Mouse (Mus musculus) frontal cortex, postnatal 10 days (tissue): ENCODE measurements around the gene Ncor2.

Source experiments
- DNase-seq, 2 experiments: peaks; one replicate each; pipeline ENCODE4 v3.0.0; 2022; ENCODE audit warnings: low spot score in 2 of 2, mixed read lengths in 1 of 2

Ncor2 gene

DNA sequence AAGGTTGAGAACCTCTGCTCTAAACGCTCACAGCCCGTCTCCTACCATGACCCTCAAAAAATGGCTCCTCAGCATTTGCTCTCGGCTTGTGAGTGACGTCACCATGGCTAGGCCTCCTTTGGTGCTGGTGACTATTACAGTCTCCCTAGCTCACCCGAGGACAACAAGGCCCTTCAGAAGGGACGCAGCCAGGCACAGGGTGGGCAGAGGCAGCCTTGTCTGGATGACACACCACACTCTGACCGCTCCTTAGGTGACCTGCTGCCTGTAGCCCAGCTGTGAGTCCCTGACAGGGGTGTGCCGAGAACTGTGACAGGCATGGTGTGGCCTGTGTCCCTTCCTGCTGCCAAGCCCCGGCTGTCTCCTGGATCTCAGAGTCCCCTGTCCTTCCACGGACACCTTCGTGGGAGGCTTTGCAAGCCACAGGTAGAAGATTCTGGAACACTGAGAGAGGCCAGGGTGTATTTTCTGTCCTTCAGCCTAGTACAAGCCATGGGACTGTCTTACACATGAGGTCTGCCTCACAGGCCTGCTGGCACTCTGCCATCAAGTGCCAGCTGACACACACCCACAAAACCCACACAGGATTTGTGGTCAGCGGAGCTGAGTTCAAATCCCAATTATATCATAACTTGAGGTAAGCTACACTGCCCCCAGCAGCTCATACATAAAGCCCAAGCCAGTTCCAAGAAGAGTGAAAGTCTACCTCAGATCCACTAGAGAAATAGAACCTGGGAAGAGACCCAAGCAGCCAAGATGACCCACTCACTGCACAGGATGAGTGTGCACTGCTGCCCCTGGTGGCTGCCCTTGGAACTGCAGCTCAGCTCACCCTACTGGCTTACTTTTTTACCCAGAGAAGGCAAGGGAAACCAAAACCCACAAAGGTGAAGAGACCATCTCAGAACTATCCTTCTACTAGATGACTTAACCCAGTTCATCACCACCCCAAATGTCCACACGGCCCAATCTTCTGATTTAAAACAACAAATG, 112.2 kb downstream of the Ncor2 start:
- DNase-seq, result peak in 1 of 2 experiments; percentile 64

DNA sequence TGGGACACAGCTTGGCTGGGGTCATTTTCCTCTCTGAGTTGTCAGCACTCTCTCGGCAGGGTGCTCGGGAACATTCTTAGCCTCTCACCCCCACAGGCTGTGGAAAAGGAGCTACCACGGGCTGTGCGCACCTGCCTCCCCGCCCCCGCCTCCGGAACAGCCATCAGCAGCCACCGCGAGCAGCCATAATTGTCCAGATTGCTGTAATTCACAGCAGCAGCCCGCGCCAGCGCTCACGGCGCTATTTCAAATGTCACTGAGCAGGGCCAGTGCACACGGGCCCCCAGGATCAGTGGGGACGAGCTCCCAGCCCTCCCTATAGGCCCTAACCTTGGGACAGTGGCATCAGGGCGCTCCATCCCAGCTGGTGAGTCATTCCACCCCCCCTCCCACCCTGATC, 116.0 kb downstream of the Ncor2 start:
- no peak for DNase-seq

DNA sequence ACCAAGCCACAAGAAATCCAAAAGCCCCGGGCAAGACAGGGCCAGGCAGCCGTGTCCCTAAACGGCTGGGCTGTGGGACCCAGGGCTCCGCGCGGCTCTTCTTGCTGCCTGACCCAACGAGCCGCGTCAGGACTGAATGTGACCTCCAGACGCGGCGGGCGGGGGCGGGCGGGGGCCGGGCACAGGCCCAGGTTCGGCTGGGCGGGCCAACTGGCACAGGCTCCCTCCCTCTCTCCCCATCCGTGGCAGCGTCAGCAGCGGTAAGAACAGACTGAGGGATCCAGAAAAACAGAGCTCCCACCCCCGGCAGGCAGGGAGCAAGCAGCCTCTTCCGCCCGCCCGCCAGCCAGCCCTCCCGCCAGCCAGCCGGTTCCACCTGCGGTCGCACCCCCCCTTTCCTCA, 120.8 kb downstream of the Ncor2 start:
- DNase-seq, result peak; percentile 66 to 72

DNA sequence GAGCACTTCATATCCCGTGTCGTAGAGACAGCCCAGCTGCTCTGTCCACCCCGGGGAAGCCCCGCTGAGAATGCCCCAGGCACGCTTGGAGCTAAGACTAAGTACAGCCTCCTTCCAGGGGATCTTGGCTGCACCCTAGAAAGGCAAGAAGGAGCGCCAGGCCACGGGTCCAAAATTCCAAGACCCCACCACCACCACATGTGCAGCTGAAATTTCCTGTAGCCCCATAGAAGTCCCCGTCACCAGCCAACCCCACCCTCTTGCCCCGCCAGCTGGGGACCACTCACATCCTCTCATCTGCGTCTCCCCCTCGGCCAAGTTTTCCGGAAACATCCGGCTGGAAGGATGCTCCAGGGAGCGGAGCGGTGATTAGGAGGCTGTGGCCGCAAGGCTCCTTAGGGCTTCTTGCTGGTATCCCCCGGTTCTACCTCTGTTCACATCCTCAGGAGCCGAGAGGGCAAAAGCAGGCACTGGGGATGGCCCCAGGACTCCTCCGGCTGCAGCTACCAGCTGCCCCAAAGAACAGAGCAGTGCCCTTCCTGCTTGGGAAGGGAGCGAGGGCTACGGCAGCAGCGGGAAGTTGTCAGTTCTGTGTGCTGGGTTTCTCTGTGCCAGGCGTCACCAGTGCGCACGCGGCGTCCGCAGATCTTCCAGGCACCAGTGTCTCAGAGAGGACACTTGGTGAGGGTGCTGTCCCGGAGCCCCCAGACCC, 121.3 kb downstream of the Ncor2 start:
- no peak for DNase-seq

DNA sequence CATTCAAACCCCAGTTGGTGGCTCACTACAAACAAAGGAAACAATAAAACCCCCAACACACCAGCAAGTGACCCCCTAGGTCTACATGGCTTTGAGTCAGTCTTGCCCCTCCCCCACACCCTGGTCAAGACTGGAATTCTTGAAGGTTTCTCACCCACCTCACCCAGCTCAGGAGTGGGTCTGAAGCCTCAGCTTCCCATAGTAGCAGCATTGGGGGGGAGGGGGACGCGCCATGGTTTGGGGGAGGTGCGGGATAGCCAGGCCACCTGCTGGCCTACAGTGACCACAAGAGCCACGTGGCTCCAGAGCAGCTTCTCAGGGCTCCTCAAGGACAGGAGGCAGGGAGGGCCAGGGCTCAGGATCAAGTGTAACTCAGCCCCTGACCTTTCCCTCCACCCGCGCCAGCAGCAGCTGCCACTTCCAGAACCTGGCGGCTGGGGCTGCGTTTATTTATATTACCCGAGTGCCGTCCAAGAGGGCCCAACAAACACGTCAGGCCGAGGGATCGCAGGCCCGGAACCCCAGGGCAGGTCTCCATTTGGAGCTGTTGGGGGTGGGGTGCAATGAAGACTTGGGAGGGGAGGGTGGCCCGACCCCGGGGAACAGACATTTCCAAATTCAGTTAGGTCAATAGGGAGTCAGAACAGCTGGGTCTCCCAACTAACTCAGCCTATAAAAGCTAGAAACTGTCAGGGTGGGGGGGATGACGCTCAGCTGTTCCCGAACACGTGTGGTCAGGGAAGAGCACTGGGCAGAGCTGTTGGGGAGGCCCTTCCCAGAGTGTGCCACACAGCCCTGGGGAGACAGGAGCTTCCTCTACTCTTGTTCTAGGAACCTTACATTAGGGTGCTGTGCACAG, 122.1 kb downstream of the Ncor2 start:
- no peak for DNase-seq

DNA sequence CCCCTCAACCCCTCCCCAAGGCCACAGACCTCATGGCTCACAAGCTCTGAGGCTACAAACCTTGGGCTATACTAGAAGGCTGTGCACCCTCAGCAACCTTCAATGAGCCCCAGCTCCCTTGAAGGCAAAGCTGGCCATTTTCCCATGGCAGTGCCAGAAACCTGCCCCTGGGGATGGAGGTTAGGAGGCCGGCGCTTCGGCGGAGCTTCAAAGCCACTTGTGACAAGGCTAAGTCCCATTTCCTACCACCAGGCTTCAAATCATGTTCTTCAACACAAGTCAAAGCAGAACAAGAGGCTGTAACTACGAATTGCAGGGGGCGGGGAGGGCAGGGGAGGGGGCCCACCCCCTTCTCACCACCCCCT, 122.7 kb downstream of the Ncor2 start:
- no peak for DNase-seq

DNA sequence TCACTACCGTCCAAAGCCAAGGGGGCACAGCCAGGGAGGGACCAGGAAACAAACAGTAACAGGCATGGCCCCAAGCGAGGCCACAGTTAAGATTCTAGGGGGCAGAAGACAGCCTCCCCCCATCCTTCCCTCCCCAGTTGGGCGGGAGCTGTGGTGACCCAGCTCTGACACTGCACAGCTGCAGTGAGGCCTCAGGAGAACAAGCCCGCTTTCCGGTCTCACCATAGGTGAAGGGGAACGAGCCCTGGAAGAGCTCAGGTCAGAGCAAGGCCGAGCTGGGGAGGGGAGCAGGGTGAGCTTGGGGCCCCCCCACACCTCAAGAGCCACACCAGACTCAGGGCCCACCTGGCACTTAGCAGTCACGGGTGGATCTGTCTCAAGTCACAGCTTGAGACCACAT, 123.1 kb downstream of the Ncor2 start:
- DNase-seq, result no peak

DNA sequence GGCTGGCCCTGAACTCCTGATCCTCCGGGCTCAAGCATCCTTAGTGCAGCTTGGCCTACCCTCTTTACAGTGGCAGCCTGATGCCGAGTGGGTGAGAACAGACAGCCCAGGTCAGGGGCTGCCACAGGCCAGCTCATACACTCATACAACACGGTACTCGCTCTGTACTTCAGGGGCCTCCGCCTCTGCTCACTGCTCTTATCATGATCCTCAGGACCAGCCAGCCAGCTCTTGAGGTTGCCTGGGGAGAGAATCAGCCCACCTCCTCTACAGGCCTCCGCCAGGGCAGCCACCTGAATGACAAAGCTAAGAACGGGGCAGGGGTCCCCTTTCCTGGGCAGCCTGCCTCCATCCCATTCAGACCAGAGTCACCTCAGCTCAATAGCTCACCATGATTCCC, 125.4 kb downstream of the Ncor2 start:
- no peak for DNase-seq

DNA sequence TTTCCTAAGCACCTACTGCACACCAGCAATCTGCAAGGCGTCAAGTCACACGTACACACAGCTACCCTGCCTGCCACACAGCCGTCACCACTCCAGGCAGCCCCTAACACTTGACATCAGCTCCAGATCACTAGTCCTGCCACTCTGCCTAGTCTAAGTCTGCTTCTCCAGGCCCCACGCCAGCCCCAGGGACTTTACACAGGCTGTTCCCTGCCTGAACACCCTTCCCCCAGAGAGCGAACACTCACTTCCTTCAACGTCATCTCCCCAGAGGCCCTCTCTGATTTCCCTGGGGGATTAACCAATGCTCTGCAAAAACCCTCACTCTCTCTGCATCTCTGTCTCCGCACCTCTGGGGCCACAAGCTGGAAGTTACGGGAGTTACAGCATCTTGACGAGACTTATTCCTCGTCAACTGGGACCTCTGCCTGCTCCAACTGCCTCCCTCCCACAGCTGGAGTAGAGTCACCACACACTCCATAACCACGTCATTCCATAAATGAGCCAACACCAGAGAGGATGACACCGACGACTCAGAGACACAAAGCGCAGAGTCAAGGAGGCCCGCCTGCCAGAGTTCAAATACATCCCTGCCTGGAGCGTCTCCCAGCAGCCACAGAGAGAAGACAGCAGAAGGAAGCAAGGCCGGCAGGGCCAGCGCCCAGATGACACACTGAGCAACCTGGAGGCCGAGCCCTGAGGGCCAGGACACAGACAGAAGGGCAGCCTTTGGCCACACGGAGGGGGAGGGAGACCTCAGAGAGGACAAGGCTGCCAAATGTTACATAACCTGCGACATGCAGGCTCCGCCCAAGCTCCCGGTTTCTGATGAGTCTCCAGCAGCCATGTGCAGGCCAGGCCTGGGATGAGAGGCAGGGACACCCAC, 126.2 kb downstream of the Ncor2 start:
- DNase-seq, result peak in 1 of 2 experiments; percentile 66

DNA sequence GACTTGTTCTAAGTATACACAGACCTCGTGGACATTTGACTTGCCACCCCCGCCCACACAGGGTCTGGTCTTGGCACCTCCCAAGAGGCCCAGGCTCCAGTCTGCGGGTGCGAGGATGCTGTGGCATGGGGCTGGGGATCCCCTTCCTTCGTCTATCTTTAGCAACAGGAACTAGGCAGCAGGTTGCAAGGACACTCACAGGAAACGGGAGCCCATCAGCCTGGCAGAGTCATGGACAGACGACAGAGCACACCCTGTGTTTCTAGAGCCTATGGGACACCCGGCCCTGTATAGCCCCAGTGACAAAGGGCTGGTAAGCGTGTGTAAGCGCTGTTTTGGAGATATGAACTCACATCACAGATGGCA, 126.8 kb downstream of the Ncor2 start:
- no peak for DNase-seq

DNA sequence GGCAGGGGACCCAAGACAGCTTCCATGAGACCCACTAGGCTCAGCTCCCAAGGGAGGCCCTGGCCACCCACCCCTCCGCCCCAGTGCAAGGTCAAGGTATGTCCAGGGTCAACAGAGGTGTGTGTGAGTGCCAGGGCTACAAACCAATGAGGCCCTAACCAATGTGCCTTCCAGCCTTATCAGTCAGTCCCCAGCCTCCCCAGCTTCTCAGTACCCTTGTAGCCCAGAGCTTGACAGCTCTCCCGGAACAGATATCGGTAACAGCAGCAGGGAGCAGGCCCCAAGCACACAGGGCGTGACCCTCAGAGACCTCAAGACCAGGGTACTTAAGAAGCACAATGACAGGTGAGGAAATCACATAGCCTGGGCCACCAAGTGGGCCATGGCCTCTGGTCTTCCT, 129.5 kb downstream of the Ncor2 start:
- DNase-seq, result no peak

DNA sequence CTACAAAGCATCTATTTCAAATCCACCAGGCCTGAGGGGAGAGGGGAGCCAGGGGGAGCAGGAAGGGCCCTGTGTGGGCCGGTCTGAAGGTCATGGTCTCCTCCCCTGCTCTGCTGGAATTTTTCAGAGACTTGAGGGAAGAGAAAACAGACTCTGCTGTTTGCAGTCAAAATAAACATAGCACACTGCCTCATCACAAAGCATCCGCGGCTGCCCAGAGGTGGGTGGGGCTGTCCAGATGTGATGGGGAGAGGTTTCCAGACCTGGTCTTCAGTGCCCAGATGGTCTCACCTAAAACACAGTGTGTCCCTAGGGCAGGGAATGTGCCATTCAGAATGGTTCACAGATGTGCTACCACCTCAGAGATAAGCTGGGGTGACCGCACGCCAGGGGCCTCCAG, 132.6 kb downstream of the Ncor2 start:
- DNase-seq, result no peak

DNA sequence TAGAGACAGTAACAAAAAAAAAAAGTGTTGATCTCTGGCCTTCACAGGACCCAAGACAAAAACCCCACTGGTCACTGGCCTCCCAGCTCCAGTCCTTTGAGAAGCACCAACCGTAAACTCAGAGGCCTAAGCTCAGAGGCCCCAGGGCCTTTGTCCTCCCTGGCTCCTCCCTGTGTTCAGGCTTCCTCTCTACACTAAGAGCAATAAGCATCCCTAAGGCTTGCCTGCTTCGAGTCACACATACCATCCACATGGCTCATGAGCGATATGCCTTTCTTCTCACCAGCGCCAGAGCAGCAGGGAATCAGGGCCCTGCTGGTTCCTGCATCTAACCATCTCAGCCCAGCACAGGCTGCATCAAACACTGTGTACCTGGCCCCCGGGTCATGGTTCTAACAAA, 133.8 kb downstream of the Ncor2 start:
- DNase-seq, result no peak

DNA sequence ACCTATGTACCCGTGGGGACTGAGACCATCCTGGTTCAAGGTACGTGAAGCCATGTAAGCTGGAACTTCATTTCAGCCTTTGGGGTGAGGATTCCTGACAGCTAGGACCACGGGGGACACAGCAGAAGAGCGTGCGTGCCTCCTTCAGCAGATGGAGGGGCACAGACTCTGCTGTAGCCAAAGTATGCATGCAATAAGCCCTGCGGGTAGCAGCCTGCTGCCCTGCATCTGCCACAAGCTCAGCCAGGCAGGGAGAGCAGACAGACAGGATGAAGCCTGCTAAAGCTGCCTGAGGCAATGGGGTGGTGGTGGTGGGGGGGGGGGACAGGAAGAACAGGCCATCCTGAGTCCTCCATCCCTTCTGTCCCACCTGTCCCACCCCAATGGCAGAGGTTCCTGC, 135.6 kb downstream of the Ncor2 start:
- DNase-seq, result no peak

DNA sequence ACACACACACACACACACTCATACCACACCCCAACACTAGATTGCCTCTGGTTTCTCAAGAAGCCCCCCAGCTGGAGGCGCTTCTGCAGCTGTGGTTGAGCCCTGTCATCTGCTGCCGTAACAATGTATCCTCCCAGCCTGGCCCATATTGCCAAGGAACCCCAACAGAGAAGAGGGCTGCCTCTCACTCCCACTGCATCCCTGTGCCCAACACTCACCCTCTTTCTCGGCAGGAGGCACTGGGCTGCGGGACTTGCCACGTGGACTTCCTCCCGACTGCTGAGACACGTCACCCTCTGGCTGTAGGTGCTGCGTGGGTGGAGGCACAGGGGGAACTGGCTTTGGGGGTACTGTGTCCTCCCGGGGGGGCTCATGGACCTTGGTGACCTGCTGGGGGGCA, 137.4 kb downstream of the Ncor2 start:
- DNase-seq, result no peak

DNA sequence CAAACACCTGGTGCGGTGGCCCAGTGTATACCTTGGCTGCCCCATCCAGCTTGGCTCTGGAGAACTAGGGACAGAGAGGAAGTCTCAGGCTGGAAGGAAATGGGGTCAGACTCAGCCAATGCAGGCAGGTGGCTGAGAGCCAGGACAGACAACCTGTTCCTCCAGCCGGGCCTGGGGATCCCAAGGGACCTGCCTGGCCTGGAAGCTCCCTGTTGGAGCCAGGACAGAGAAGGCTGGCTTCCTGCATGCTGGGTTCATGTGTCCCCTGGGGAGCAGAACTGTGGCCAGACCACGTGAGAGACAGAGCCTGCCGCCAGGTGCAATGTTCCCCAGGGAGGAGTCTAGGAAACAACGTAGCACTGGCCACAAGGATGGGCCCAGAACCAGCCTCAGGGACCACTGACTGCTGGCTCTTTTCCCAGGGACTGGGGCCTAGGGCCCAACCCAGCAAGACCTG, 138.9 kb downstream of the Ncor2 start:
- no peak for DNase-seq

DNA sequence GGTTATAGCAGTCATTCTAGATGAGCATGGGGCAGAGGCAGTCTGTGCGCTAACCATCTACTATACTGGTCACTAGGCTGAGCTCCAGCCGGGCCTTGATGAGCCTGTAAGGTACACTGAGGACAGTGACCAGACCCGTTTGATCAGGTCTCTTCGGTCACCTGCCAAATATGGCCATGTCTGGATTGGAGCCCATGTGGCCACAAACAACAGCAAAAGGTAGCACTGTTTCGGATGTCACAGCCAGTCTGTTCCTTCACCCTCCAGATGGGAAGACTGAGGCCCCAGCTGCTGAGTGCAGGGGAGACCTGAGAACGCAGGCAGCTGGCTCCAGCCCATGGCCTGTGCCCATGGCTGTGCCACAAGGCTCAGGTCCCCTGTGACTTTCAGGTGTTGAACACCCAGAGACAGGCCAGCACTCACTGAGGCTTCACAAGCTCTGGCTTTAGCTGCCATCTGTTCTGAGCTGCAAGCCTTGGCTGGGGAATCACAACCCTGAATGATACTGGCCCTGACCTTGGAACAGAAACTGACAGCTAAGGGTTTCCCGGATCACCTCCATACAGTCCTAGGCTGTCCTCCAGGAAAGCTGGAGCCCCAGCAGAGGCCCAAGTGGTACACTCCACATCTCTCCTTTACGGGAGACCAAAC, 139.5 kb downstream of the Ncor2 start:
- DNase-seq, result no peak

DNA sequence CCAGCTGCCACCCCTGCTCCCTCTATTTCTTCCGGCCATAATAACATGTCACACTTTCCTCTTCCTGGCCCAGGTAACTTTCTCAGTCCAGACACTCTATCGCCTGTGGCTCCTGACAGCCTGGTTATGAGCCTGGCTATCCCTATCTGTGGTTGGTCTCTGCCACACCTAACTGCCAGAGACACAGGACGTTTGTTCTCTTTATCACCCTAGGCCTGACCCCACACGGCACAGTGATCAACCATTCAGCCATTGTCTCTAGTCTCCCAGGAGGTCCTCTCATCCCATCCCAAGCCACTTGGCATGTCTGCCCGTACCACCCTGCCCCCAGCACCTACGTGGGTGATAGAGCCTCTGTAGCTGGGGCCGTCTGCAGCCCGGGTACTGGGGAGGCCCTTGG, 142.5 kb downstream of the Ncor2 start:
- no peak for DNase-seq

DNA sequence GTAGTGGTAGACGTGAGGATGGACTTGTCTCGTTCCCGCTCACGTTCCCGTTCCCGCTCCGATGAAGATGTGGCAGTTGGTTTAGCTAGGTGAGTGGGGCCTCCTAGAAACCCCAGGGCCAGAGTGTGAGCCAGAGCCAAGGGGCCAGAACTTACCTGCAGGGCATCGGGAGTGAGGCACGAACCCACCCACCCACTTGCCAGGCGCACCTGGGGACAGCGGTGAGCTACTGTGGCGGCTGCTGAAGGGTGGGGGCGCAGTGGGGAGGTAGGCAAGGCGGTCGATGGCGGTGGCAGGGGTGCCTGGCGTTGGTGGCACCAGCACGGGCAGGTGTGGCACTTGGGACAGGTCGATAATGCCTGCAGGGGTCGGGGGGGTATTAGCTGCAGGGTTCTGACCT, 150.1 kb downstream of the Ncor2 start:
- DNase-seq, result no peak

DNA sequence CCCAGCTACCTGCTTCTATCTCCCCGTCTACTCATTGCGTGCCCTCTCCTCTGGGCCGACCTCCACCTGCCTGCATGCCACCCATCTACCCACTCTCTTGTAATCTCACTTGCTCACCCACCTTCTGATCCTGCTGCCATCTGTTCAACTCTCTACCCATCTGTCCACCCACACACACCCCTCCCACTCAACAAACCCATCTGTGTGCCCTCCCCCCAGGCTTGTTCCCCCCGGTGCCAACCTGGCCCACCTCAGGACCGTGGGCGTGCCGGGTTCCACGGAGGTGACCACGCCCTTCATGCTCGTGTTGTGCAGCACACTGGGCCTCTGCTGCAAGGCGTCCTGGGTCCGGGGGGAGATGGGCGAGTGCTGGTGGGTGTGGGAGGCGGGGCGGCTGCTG, 150.6 kb downstream of the Ncor2 start:
- DNase-seq, result no peak

DNA sequence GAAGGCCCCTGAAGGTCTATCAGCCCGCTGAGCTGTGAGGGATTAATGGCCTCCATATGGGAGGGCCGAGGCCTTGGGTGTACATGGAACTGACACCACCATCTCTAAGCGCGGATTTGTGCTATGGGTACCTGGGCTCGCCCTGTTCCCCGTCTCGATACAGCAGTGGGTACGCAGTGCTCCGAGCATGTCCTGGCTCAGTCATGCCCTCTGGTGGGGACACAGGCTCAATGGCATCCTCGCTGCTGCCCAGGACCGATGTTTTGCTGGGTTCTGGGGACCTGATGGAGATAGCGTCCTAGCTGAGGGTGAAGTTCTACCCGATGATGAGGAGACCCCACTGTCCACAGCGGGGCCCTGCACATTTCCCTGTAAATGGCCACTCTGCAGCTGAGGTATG, 155.0 kb downstream of the Ncor2 start:
- DNase-seq, result peak in 1 of 2 experiments; percentile 46
